Mouse (Mus musculus) testis, postnatal 14 days (tissue): ENCODE data around the gene Tmem56.

Experiments used
- DNase-seq: peaks from one replicate; pipeline ENCODE4 v3.0.0; 2021; ENCODE audit warnings: low spot score

Tmem56 gene

GRCm38 (mm10) chr3:121277557-121277956 lies 5.3 kb downstream of the Tmem56 start:
- DNase-seq: no peak

DNA sequence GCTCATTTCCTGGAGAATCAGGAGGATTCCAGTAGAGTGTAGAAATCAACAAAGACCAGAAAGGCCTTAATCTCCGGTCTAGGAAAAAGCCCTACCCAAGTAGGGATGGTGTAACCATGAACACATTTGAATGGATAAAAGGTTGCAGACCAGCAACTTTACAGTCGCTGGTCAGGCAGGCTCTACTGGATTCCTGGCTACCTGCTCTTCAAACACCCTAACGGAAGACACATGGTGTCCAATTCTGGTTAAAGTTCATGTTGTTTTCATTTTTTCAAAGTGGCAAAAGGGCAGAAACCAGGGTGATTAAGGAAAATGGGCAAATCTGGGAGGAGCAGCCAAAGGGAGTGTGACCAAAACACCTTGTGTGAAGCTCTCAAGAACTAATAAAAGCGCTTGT lies 5.9 kb downstream of the Tmem56 start:
- DNase-seq: no peak

DNA sequence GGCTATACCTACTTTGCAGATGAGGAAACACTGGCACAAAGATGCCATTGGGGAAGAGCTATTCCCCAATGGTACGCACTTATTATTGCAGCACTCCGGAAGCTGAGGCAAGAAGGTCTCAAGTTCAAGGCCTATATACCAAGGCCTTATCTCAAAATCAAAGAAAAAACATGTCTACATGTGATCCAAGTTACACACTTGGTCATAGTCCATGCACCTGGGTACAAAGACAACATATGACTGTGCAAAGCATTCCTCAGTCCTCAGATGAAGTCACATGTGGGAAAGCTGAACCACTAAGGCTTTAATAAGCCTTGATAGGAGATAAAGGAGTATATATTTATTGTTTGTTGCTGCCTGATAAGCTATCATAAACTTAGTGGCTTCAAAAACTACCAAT lies 8.9 kb downstream of the Tmem56 start:
- DNase-seq: no peak

- no peak for DNase-seq
Measured at GRCm38 (mm10) chr3:121272577-121272976, 10.3 kb downstream of the Tmem56 start.

GRCm38 (mm10) chr3:121267283-121267682 lies 15.6 kb downstream of the Tmem56 start:
- no peak for DNase-seq

DNA sequence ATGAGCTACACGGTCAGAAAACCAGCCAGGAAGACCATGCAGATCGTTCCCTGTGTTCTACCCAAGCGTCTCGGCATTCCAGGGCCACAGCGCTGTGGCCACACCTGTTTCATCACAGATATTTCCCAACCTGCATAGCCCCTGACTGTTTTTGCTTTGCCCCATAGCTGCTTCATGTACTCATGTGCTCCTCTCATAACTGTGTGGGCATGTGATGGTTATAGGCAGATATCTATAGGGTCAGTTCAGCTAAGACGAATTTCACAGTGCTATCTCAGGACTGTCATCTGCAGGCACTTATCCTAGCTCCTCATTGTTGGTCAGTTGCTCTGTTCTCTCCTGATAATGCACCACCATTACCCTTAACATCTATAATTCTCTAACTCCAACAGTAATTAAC lies 18.7 kb downstream of the Tmem56 start:
- DNase-seq: no peak

DNA sequence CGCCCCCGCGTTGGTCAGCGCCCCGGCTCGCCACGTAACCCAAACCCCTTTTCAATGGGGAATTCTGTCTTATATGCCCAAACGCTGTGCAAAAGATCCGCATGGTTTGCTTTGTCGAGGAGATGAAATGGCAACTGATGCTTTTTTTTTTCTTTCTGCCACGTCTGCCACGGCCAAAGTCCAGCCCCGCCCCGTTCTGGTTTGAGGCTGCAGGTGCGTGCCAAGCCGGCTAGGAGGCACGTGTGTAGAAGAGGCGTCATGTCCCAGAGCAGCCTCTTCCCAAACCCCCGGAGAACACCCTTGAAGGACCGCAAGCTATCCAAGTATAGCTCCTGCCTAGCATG lies 19.7 kb downstream of the Tmem56 start:
- peak; percentile 59 for DNase-seq

- peak; percentile 73 for DNase-seq
Measured at GRCm38 (mm10) chr3:121262521-121263204, 20.2 kb downstream of the Tmem56 start.

- peak; percentile 39 for DNase-seq
Measured at GRCm38 (mm10) chr3:121261939-121262520, 20.9 kb downstream of the Tmem56 start.

GRCm38 (mm10) chr3:121261251-121261650 lies 21.6 kb downstream of the Tmem56 start:
- no peak for DNase-seq

- DNase-seq: no peak
Measured at GRCm38 (mm10) chr3:121260831-121261230, 22.1 kb downstream of the Tmem56 start.

GRCm38 (mm10) chr3:121260041-121260440 lies 22.9 kb downstream of the Tmem56 start:
- no peak for DNase-seq

DNA sequence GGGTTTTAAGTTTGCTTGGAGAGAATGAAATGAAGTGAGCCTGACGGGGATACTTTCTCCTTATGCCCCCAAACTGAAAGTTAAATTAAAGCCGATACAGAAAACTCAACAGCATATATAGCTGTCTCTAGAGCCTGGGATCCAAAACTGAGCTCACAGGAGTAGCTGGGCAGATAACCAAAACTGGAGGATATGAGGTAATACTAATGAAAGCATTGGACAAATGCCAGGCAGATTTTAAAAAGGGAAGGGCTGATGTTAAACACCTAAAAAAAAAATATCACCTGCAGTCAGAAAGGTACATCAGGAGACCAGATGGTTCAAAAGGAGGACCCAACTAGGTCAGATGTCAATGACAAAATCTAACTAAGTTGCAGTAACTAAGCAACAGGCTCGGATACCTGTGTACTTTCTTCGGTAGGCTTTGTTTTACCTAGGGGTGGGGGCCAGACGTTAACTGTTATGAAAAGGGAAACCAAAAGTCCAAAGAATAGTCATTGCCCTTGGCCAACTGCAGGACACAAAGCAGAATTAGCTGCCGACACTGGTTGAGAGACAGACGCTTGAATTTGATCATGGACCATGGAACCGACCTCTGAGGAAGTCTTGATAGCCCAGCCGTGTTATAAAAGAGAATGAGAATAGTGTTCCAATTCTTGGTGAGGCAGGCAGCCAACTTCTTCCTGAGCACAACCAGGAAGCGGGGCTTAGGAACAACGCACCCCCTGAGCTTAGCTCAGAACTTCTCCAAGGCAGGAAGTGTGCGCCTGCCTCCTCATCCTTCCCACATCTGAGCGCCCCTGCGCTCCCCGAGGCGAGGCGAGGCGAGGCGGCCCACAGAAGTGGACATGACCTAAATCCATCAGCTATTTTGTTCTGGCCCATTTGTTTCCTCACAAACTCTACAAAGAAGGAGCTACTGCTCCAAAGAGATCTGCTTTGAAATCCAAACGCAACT lies 24.1 kb downstream of the Tmem56 start:
- no peak for DNase-seq

- DNase-seq: no peak
Measured at GRCm38 (mm10) chr3:121257418-121257817, 25.5 kb downstream of the Tmem56 start.

- no peak for DNase-seq
Measured at GRCm38 (mm10) chr3:121256131-121256530, 26.8 kb downstream of the Tmem56 start.

GRCm38 (mm10) chr3:121255501-121255900 lies 27.4 kb downstream of the Tmem56 start:
- no peak for DNase-seq

- no peak for DNase-seq
Measured at GRCm38 (mm10) chr3:121250576-121251433, 32.1 kb downstream of the Tmem56 start.

- DNase-seq: no peak
Measured at GRCm38 (mm10) chr3:121250048-121250447, 32.9 kb downstream of the Tmem56 start.

- no peak for DNase-seq
Measured at GRCm38 (mm10) chr3:121242941-121243340, 40.0 kb downstream of the Tmem56 start.

GRCm38 (mm10) chr3:121242111-121242936 lies 40.6 kb downstream of the Tmem56 start:
- DNase-seq: no peak
